Mouse (Mus musculus): Measurements from ENCODE around the gene B4galt4. TPM values are rescaled to one million over a fixed set of nuclear protein-coding genes. Genes with fewer than 3 reads are reported as not detected.

B4galt4 gene
- polyA plus RNA-seq, 2 experiments: 18.7 to 30.9 TPM

- Histone ChIP-seq H3K4me2 (replicated peaks; ENCODE audit: low read depth, low read length, severe bottlenecking) (no peak overlapping the region), H3K9ac (ENCODE audit: low read depth, low read length, severe bottlenecking) (no peak overlapping the region), H3K27ac (replicated peaks; ENCODE audit: low read depth, low read length) (no peak overlapping the region), H3K9me3 (ENCODE audit: control insufficient read depth, low read length) (no peaks in the 10 kb centered on the region), H3K36me3 (ENCODE audit: control insufficient read depth, insufficient read depth, low read length) (no peaks in the 10 kb centered on the region), H3K4me3 (replicated peaks; ENCODE audit: low read length) (no peak overlapping the region), H3K27me3 (ENCODE audit: control insufficient read depth, insufficient read depth, low read length) (no peaks in the 10 kb centered on the region), H3K4me1 (ENCODE audit: control insufficient read depth, insufficient read depth, low read length) (peaks cover 10% of the 10 kb centered on the region)
- no peak for TF ChIP-seq POLR2A (IDR thresholded peaks at IDR 0.05; ENCODE audit: borderline replicate concordance, extremely low read depth, insufficient read depth, insufficient read length)
- no peak for ATAC-seq (ENCODE audit: low FRiP score, low read depth)
- DNase-seq (ENCODE audit: low spot score): no peak
- WGBS: 91% methylated on average over 15 of the region's 15 CpGs
Measured at GRCm38 (mm10) chr16:38728576-38729132, 13.4 kb upstream of the B4galt4 start.

- no peak for DNase-seq (ENCODE audit: low spot score)
- whole genome bisulfite sequencing: 86% methylated on average over 6 of the region's 6 CpGs
- Histone ChIP-seq H3K4me2 (replicated peaks; ENCODE audit: low read depth, low read length, severe bottlenecking) (no peak overlapping the region), H3K27me3 (ENCODE audit: control insufficient read depth, insufficient read depth, low read length) (no peaks in the 10 kb centered on the region), H3K4me3 (replicated peaks; ENCODE audit: low read length) (no peak overlapping the region), H3K36me3 (ENCODE audit: control insufficient read depth, insufficient read depth, low read length) (no peaks in the 10 kb centered on the region), H3K4me1 (ENCODE audit: control insufficient read depth, insufficient read depth, low read length) (peaks cover 10% of the 10 kb centered on the region), H3K9me3 (ENCODE audit: control insufficient read depth, low read length) (no peaks in the 10 kb centered on the region), H3K27ac (replicated peaks; ENCODE audit: low read depth, low read length) (no peak overlapping the region), H3K9ac (ENCODE audit: low read depth, low read length, severe bottlenecking) (no peak overlapping the region)
- TF ChIP-seq POLR2A (IDR thresholded peaks at IDR 0.05; ENCODE audit: borderline replicate concordance, extremely low read depth, insufficient read depth, insufficient read length): no peak
- no peak for ATAC-seq (ENCODE audit: low FRiP score, low read depth)
Measured at GRCm38 (mm10) chr16:38729139-38729538, 12.9 kb upstream of the B4galt4 start.

- no peaks in the 10 kb centered on the region for H3K36me3 ChIP-seq (ENCODE audit: control insufficient read depth, insufficient read depth, low read length)
- H3K27me3 ChIP-seq (ENCODE audit: control insufficient read depth, insufficient read depth, low read length): no peaks in the 10 kb centered on the region
- peak; percentile 79 for DNase-seq (ENCODE audit: low spot score)
- H3K9me3 ChIP-seq (ENCODE audit: control insufficient read depth, low read length): no peaks in the 10 kb centered on the region
- H3K4me1 ChIP-seq (ENCODE audit: control insufficient read depth, insufficient read depth, low read length): peaks cover 10% of the 10 kb centered on the region
- 30% methylated on average over 15 of the region's 15 CpGs for WGBS
- ATAC-seq (ENCODE audit: low FRiP score, low read depth): peak; percentile 76
- no peak for TF ChIP-seq POLR2A (IDR thresholded peaks at IDR 0.05; ENCODE audit: borderline replicate concordance, extremely low read depth, insufficient read depth, insufficient read length)
- H3K9ac ChIP-seq (ENCODE audit: low read depth, low read length, severe bottlenecking): no peak overlapping the region
- H3K4me3 ChIP-seq (replicated peaks; ENCODE audit: low read length): 0 out of 2 replicates have a peak overlapping the region, but pooled peaks have one; percentile 4
- H3K4me2 ChIP-seq (replicated peaks; ENCODE audit: low read depth, low read length, severe bottlenecking): peak overlapping the region; percentile 26
- H3K27ac ChIP-seq (replicated peaks; ENCODE audit: low read depth, low read length): 0 out of 2 replicates have a peak overlapping the region, but pooled peaks have one; percentile 44
Measured at GRCm38 (mm10) chr16:38729610-38730288, 12.3 kb upstream of the B4galt4 start.

- ATAC-seq (ENCODE audit: low FRiP score, low read depth) (no peak), DNase-seq (ENCODE audit: low spot score) (peak; percentile 19)
- Histone ChIP-seq H3K4me1 (ENCODE audit: control insufficient read depth, insufficient read depth, low read length) (peaks cover 10% of the 10 kb centered on the region), H3K9me3 (ENCODE audit: control insufficient read depth, low read length) (no peaks in the 10 kb centered on the region), H3K27ac (replicated peaks; ENCODE audit: low read depth, low read length) (no peak overlapping the region), H3K4me3 (replicated peaks; ENCODE audit: low read length) (no peak overlapping the region), H3K27me3 (ENCODE audit: control insufficient read depth, insufficient read depth, low read length) (no peaks in the 10 kb centered on the region), H3K36me3 (ENCODE audit: control insufficient read depth, insufficient read depth, low read length) (no peaks in the 10 kb centered on the region), H3K9ac (ENCODE audit: low read depth, low read length, severe bottlenecking) (no peak overlapping the region), H3K4me2 (replicated peaks; ENCODE audit: low read depth, low read length, severe bottlenecking) (peak overlapping the region; percentile 13; the same call in 1 of the 2 replicates)
- WGBS: 29% methylated on average over 8 of the region's 8 CpGs
- no peak for TF ChIP-seq POLR2A (IDR thresholded peaks at IDR 0.05; ENCODE audit: borderline replicate concordance, extremely low read depth, insufficient read depth, insufficient read length)
Measured at GRCm38 (mm10) chr16:38730921-38731320, 11.1 kb upstream of the B4galt4 start.

GRCm38 (mm10) chr16:38741204-38741903 is 710 bp upstream of the B4galt4 start:
- no peak overlapping the region for H3K27ac ChIP-seq (replicated peaks; ENCODE audit: low read depth, low read length)
- H3K4me2 ChIP-seq (replicated peaks; ENCODE audit: low read depth, low read length, severe bottlenecking): peak overlapping the region; percentile 70
- no peaks in the 10 kb centered on the region for H3K27me3 ChIP-seq (ENCODE audit: control insufficient read depth, insufficient read depth, low read length)
- WGBS: 80% methylated on average over 13 of the region's 13 CpGs
- no peak for TF ChIP-seq POLR2A (IDR thresholded peaks at IDR 0.05; ENCODE audit: borderline replicate concordance, extremely low read depth, insufficient read depth, insufficient read length)
- DNase-seq (ENCODE audit: low spot score) (no peak), ATAC-seq (ENCODE audit: low FRiP score, low read depth) (no peak)
- H3K4me1 ChIP-seq (ENCODE audit: control insufficient read depth, insufficient read depth, low read length): no peaks in the 10 kb centered on the region
- H3K36me3 ChIP-seq (ENCODE audit: control insufficient read depth, insufficient read depth, low read length): no peaks in the 10 kb centered on the region
- H3K9me3 ChIP-seq (ENCODE audit: control insufficient read depth, low read length): no peaks in the 10 kb centered on the region
- H3K4me3 ChIP-seq (replicated peaks; ENCODE audit: low read length): peak overlapping the region; percentile 86
- no peak overlapping the region for H3K9ac ChIP-seq (ENCODE audit: low read depth, low read length, severe bottlenecking)

Measured in limb, embryonic 14.5 days (tissue).